Mouse (Mus musculus) cerebellum, adult 2 months (tissue): ENCODE results near the gene Rnf128.

Experiments used
- CTCF ChIP-seq: fragments of 200-500 bp; IDR thresholded peaks from 2 replicates; pipeline ENCODE4 v1.5.1; 2011; ENCODE audit warnings: low read depth, mild to moderate bottlenecking, control low read depth, low read length, moderate library complexity, borderline replicate concordance; ENCODE audit not compliant: insufficient read depth
- POLR2A ChIP-seq: fragments of 200-500 bp; IDR thresholded peaks from 2 replicates; pipeline ENCODE4 v1.6.1; 2011; ENCODE audit warnings: low read length, control low read depth, borderline replicate concordance; ENCODE audit not compliant: insufficient read depth

GRCm38 (mm10) chrX:139519251-139519650 is 43.9 kb upstream of the Rnf128 start:
- TF ChIP-seq POLR2A (no peak), CTCF (no peak)
